Mouse (Mus musculus) megakaryocyte, embryonic 14.5 days (primary cell): ENCODE data around the gene Slc35e2. TPM values are rescaled to one million over a fixed set of nuclear protein-coding genes. Genes with fewer than 3 reads are reported as not detected.
A peak's percentile ranks its signal among the peaks of the same experiment; 100 is the strongest.

Experiments
- H3K27me3 ChIP-seq: replicated peaks from 2 replicates; pipeline ENCODE3; 2012; ENCODE audit warnings: inconsistent platforms
- H3K36me3 ChIP-seq: replicated peaks from 2 replicates; pipeline ENCODE3; 2012; ENCODE audit warnings: low read length, inconsistent platforms, mixed read lengths
- H3K4me1 ChIP-seq: 2 replicates; pipeline ENCODE4 v1.6.1; 2012; ENCODE audit warnings: inconsistent platforms
- H3K4me3 ChIP-seq: replicated peaks from 2 replicates; pipeline ENCODE3; 2012; ENCODE audit warnings: moderate library complexity, mild to moderate bottlenecking, inconsistent platforms
- H3K9me3 ChIP-seq: 2 replicates; pipeline ENCODE4 v1.6.1; 2012; ENCODE audit warnings: inconsistent platforms
- FLI1 ChIP-seq: IDR thresholded peaks from 2 replicates; pipeline ENCODE4 v1.6.1; 2012; ENCODE audit warnings: low read length, inconsistent platforms, mixed read lengths
- GATA1 ChIP-seq: IDR thresholded peaks from 3 replicates; pipeline ENCODE4 v1.6.1; 2012; ENCODE audit warnings: mixed read lengths, low read length, inconsistent platforms, borderline replicate concordance
- polyA plus RNA-seq: library from polyadenylated mRNA; stranded (reverse); fragments of >175 nt; gene quantifications from 2 replicates; pipeline ENCODE4 v1.2.3, GENCODE M21; 2012; ENCODE audit warnings: low replicate concordance; ENCODE audit not compliant: insufficient read depth

Gene Slc35e2
- polyA plus RNA-seq, 1 experiment, result 0.17 TPM

GRCm38 (mm10) chr4:155593780-155594179, 7.4 kb upstream of the Slc35e2 start:
- H3K4me1 ChIP-seq, result peaks cover 66% of the 10 kb centered on the region
- no peak overlapping the region for H3K4me3 ChIP-seq
- no peaks in the 10 kb centered on the region for H3K9me3 ChIP-seq
- H3K27me3 ChIP-seq, result no peaks in the 10 kb centered on the region
- no peak for TF ChIP-seq GATA1
- no peak for TF ChIP-seq FLI1
- H3K36me3 ChIP-seq, result peaks cover 23% of the 10 kb centered on the region

GRCm38 (mm10) chr4:155595777-155596176, 5.4 kb upstream of the Slc35e2 start:
- TF ChIP-seq FLI1 (no peak), GATA1 (no peak)
- H3K4me3 ChIP-seq, result no peak overlapping the region

GRCm38 (mm10) chr4:155596606-155597005, 4.6 kb upstream of the Slc35e2 start:
- Histone ChIP-seq H3K4me3 (peak overlapping the region; percentile 81), H3K36me3 (no peaks in the 10 kb centered on the region), H3K27me3 (no peaks in the 10 kb centered on the region), H3K4me1 (peaks cover 63% of the 10 kb centered on the region), H3K9me3 (no peaks in the 10 kb centered on the region)
- TF ChIP-seq GATA1 (no peak; the same call in 2 of the 3 replicates), FLI1 (no peak)

More at GRCm38 (mm10) chr4:155595777-155596176, 5.4 kb upstream of the Slc35e2 start:
- H3K4me1 ChIP-seq, result peaks cover 70% of the 10 kb centered on the region
- peaks cover 4% of the 10 kb centered on the region for H3K36me3 ChIP-seq
- no peaks in the 10 kb centered on the region for H3K9me3 ChIP-seq
- H3K27me3 ChIP-seq, result no peaks in the 10 kb centered on the region

GRCm38 (mm10) chr4:155598536-155598935, 2.7 kb upstream of the Slc35e2 start:
- no peaks in the 10 kb centered on the region for H3K9me3 ChIP-seq
- H3K27me3 ChIP-seq, result no peaks in the 10 kb centered on the region
- TF ChIP-seq GATA1 (no peak), FLI1 (no peak)
- H3K4me3 ChIP-seq, result no peak overlapping the region
- no peaks in the 10 kb centered on the region for H3K36me3 ChIP-seq
- peaks cover 68% of the 10 kb centered on the region for H3K4me1 ChIP-seq

GRCm38 (mm10) chr4:155599901-155600825, 1.1 kb upstream of the Slc35e2 start:
- Histone ChIP-seq H3K4me3 (peak overlapping the region; percentile 99), H3K36me3 (peaks cover 12% of the 10 kb centered on the region), H3K9me3 (no peaks in the 10 kb centered on the region), H3K4me1 (peaks cover 79% of the 10 kb centered on the region), H3K27me3 (no peaks in the 10 kb centered on the region)
- no peak for TF ChIP-seq FLI1
- TF ChIP-seq GATA1, result no peak

- TF ChIP-seq FLI1, result no peak
- no peak for TF ChIP-seq GATA1
- H3K36me3 ChIP-seq, result peaks cover 21% of the 10 kb centered on the region
- H3K4me3 ChIP-seq, result peak overlapping the region; percentile 99
- peaks cover 82% of the 10 kb centered on the region for H3K4me1 ChIP-seq
- no peaks in the 10 kb centered on the region for H3K27me3 ChIP-seq
- H3K9me3 ChIP-seq, result no peaks in the 10 kb centered on the region
Observed at GRCm38 (mm10) chr4:155601997-155602456, 811 bp downstream of the Slc35e2 start.

- Histone ChIP-seq H3K4me1 (peaks cover 83% of the 10 kb centered on the region), H3K27me3 (no peaks in the 10 kb centered on the region), H3K4me3 (peak overlapping the region; percentile 99), H3K36me3 (peaks cover 27% of the 10 kb centered on the region), H3K9me3 (no peaks in the 10 kb centered on the region)
- TF ChIP-seq GATA1 (no peak), FLI1 (no peak)
Observed at GRCm38 (mm10) chr4:155602753-155603152, 1.5 kb downstream of the Slc35e2 start.

GRCm38 (mm10) chr4:155603801-155604200, 2.6 kb downstream of the Slc35e2 start:
- TF ChIP-seq GATA1, result no peak
- TF ChIP-seq FLI1, result no peak
- peaks cover 33% of the 10 kb centered on the region for H3K36me3 ChIP-seq

GRCm38 (mm10) chr4:155605132-155605531, 3.9 kb downstream of the Slc35e2 start:
- Histone ChIP-seq H3K4me3 (no peak overlapping the region), H3K4me1 (peaks cover 64% of the 10 kb centered on the region), H3K9me3 (no peaks in the 10 kb centered on the region), H3K36me3 (peaks cover 47% of the 10 kb centered on the region), H3K27me3 (no peaks in the 10 kb centered on the region)
- no peak for TF ChIP-seq FLI1
- no peak for TF ChIP-seq GATA1

More at GRCm38 (mm10) chr4:155603801-155604200, 2.6 kb downstream of the Slc35e2 start:
- Histone ChIP-seq H3K27me3 (no peaks in the 10 kb centered on the region), H3K9me3 (no peaks in the 10 kb centered on the region), H3K4me3 (no peak overlapping the region), H3K4me1 (peaks cover 76% of the 10 kb centered on the region)

- Histone ChIP-seq H3K4me3 (no peak overlapping the region), H3K36me3 (peaks cover 61% of the 10 kb centered on the region), H3K27me3 (no peaks in the 10 kb centered on the region), H3K9me3 (no peaks in the 10 kb centered on the region), H3K4me1 (peaks cover 60% of the 10 kb centered on the region)
- no peak for TF ChIP-seq GATA1
- no peak for TF ChIP-seq FLI1
Observed at GRCm38 (mm10) chr4:155606825-155607224, 5.6 kb downstream of the Slc35e2 start.
